Mouse (Mus musculus): Measurements from ENCODE around the gene Katnbl1.

GRCm38 (mm10) chr2:112425308-112425707 lies 46.3 kb downstream of the Katnbl1 start:
- TF ChIP-seq CTCF (IDR thresholded peaks at IDR 0.05; ENCODE audit: control insufficient read depth, insufficient read depth, low read length) (no peak), POLR2A (IDR thresholded peaks at IDR 0.05; ENCODE audit: borderline replicate concordance, control insufficient read depth, low read depth, low read length) (no peak)
